Mouse (Mus musculus) ES-E14 (cell line): ENCODE data around the gene Vps52. TPM values are rescaled to one million over a fixed set of nuclear protein-coding genes. Genes with fewer than 3 reads are reported as not detected.

Source experiments
- DNase-seq: peaks from one replicate; pipeline ENCODE4 v3.0.0-alpha.2; 2013; ENCODE audit warnings: low read depth, low spot score
- H3K27ac ChIP-seq: 2 replicates; pipeline ENCODE4 v1.5.1; 2012; ENCODE audit warnings: low read depth, mild to moderate bottlenecking, low read length, moderate library complexity, mixed read lengths; ENCODE audit not compliant: poor library complexity, insufficient read depth, severe bottlenecking
- H3K36me3 ChIP-seq: 2 replicates; pipeline ENCODE4 v1.6.1; 2012; ENCODE audit warnings: mild to moderate bottlenecking, low read length, moderate library complexity, mixed read lengths; ENCODE audit not compliant: control insufficient read depth, poor library complexity, insufficient read depth, severe bottlenecking
- H3K4me1 ChIP-seq, 2 experiments: fragments of 150-350 bp in 1 of 2; sonication (generic) in 1 of 2; 2 replicates each; pipeline ENCODE4 v1.6.1; 2012; ENCODE audit warnings: low read length in 2 of 2, mild to moderate bottlenecking in 1 of 2, mixed read lengths in 1 of 2; ENCODE audit not compliant: control insufficient read depth in 2 of 2, insufficient read depth in 2 of 2, poor library complexity in 1 of 2
- H3K4me3 ChIP-seq, 2 experiments: fragments of 150-350 bp in 1 of 2; sonication (generic) in 1 of 2; 2 replicates each; pipeline ENCODE4 v1.5.1; 2012; ENCODE audit warnings: low read length in 2 of 2, low read depth in 1 of 2, mild to moderate bottlenecking in 1 of 2, mixed read lengths in 1 of 2; ENCODE audit not compliant: insufficient read depth in 1 of 2, poor library complexity in 1 of 2, severe bottlenecking in 1 of 2
- H3K9ac ChIP-seq: 2 replicates; pipeline ENCODE4 v1.6.1; 2012; ENCODE audit warnings: low read depth, mild to moderate bottlenecking, low read length, mixed read lengths; ENCODE audit not compliant: poor library complexity, insufficient read depth, severe bottlenecking
- H3K9me3 ChIP-seq: fragments of 150-350 bp; sonication (generic); 2 replicates; pipeline ENCODE4 v1.6.1; 2012; ENCODE audit warnings: low read depth, mild to moderate bottlenecking, low read length; ENCODE audit not compliant: control insufficient read depth, insufficient read depth
- CHD2 ChIP-seq: IDR thresholded peaks from 2 replicates; pipeline ENCODE4 v1.6.1; 2014; ENCODE audit warnings: mild to moderate bottlenecking, low read depth, low read length, inconsistent platforms
- HCFC1 ChIP-seq: IDR thresholded peaks from 2 replicates; pipeline ENCODE4 v1.6.1; 2012; ENCODE audit warnings: low read length, inconsistent platforms, borderline replicate concordance; ENCODE audit not compliant: insufficient read depth
- MAFK ChIP-seq: IDR thresholded peaks from 2 replicates; pipeline ENCODE4 v1.6.1; 2014; ENCODE audit warnings: mild to moderate bottlenecking, low read depth, low read length, inconsistent platforms; ENCODE audit not compliant: insufficient read depth
- ZC3H11A ChIP-seq: IDR thresholded peaks from 2 replicates; pipeline ENCODE4 v1.6.1; 2012; ENCODE audit warnings: low read depth, mild to moderate bottlenecking, inconsistent platforms, low read length, borderline replicate concordance
- ZNF384 ChIP-seq: IDR thresholded peaks from 2 replicates; pipeline ENCODE4 v1.6.1; 2012; ENCODE audit warnings: low read depth, low read length, inconsistent platforms
- in situ Hi-C, 2 experiments: fragments of 600-800 bp; cut with MboI; formaldehyde crosslinking; loops; one replicate each; pipeline ENCODE4 v1.15.1; 2025; ENCODE audit warnings: low sequenced_read_pairs in 2 of 2, inconsistent platforms in 1 of 2; ENCODE audit not compliant: unreplicated experiment in 2 of 2
- total RNA-seq: library from RNA; depleted of rRNA; stranded (reverse); fragments of 300-350 nt; gene quantifications from 2 replicates; pipeline ENCODE4 v1.2.3, GENCODE M21; 2012

Gene Vps52
- total RNA-seq, 1 experiment: 23.2 TPM

- in situ Hi-C loops: no loop called here
- peaks cover 0 to 13% of the 10 kb centered on the region in 2 experiments; a peak in 1 of 4 replicates for H3K4me1 ChIP-seq
- H3K27ac ChIP-seq: no peak overlapping the region
- H3K36me3 ChIP-seq: peaks cover 9% of the 10 kb centered on the region; the same call in 1 of the 2 replicates
- no peak for TF ChIP-seq ZNF384
- no peak for TF ChIP-seq ZC3H11A
- no peak for TF ChIP-seq CHD2
- no peak for TF ChIP-seq MAFK
- TF ChIP-seq HCFC1: no peak
- peak overlapping the region in 1 of 2 experiments; percentile 28; a peak in 2 of 4 replicates for H3K4me3 ChIP-seq
- DNase-seq: no peak
- H3K9me3 ChIP-seq: no peaks in the 10 kb centered on the region
- H3K9ac ChIP-seq: no peak overlapping the region; the same call in 1 of the 2 replicates
Measured at GRCm38 (mm10) chr17:33925406-33926116, 30.1 kb upstream of the Vps52 start.

GRCm38 (mm10) chr17:33926207-33926932 is 29.2 kb upstream of the Vps52 start:
- TF ChIP-seq ZC3H11A: peak; percentile 51
- TF ChIP-seq CHD2: no peak
- no peak for TF ChIP-seq MAFK
- 0 out of 2 replicates have a peak, but pooled peaks have one; percentile 16 for TF ChIP-seq ZNF384
- TF ChIP-seq HCFC1: no peak
- H3K4me3 ChIP-seq: peak overlapping the region in 1 of 2 experiments; percentile 12; a peak in 1 of 4 replicates
- DNase-seq: no peak
- H3K9me3 ChIP-seq: no peaks in the 10 kb centered on the region
- H3K36me3 ChIP-seq: peaks cover 9% of the 10 kb centered on the region; the same call in 1 of the 2 replicates
- 0 out of 2 replicates have a peak overlapping the region, but pooled peaks have one; percentile 33 for H3K9ac ChIP-seq
- in situ Hi-C loops: no loop called here
- peaks cover 0 to 14% of the 10 kb centered on the region in 2 experiments; a peak in 1 of 4 replicates for H3K4me1 ChIP-seq
- no peak overlapping the region for H3K27ac ChIP-seq

GRCm38 (mm10) chr17:33928251-33928947 is 27.2 kb upstream of the Vps52 start:
- Histone ChIP-seq H3K36me3 (peaks cover 14% of the 10 kb centered on the region; the same call in 1 of the 2 replicates), H3K9me3 (no peaks in the 10 kb centered on the region), H3K27ac (no peak overlapping the region), H3K4me1 (peaks cover 0 to 20% of the 10 kb centered on the region in 2 experiments; a peak in 1 of 4 replicates), H3K9ac (peak overlapping the region; percentile 86; the same call in 1 of the 2 replicates), H3K4me3 (peak overlapping the region; percentile 74 to 75)
- no peak for DNase-seq
- in situ Hi-C loops: no loop called here
- TF ChIP-seq MAFK: no peak

- Histone ChIP-seq H3K27ac (peak within 1 kb of the TSS; percentile 48), H3K4me3 (peak within 1 kb of the TSS; percentile 74 to 75), H3K4me1 (peaks cover 0 to 26% of the 10 kb centered on the region in 2 experiments; a peak in 1 of 4 replicates), H3K9ac (peak within 1 kb of the TSS; percentile 86), H3K9me3 (no peaks in the 10 kb centered on the region), H3K36me3 (peaks cover 20% of the 10 kb centered on the region; the same call in 1 of the 2 replicates)
- TF ChIP-seq ZNF384 (no peak), HCFC1 (peak; percentile 86; the same call in 1 of the 2 replicates), ZC3H11A (no peak)
- DNase-seq: peak; percentile 81
- in situ Hi-C loops: no loop called here
Measured at GRCm38 (mm10) chr17:33929371-33930279, 26.0 kb upstream of the Vps52 start, which contains the start of gene Rgl2. Rgl2 (plus strand) TSS chr17:33929543.
